Mouse (Mus musculus): ENCODE data around the gene Fbxo45. TPM values are rescaled to one million over a fixed set of nuclear protein-coding genes. Genes with fewer than 3 reads are reported as not detected.
"Not testable (repeated sequence)": the region's sequence is repeated elsewhere in the genome, so short reads cannot be mapped to it uniquely, and the experiment has no call there.

Gene Fbxo45
- polyA plus RNA-seq, 1 experiment from 2014 or later, result 23.9 TPM

GRCm38 (mm10) chr16:32275041-32275440 lies 28.1 kb upstream of the Fbxo45 start:
- Histone ChIP-seq H3K36me3 (ENCODE audit: insufficient read depth) (peaks cover 5% of the 10 kb centered on the region), H3K9ac (no peak overlapping the region), H3K4me1 (ENCODE audit: insufficient read depth) (no peaks in the 10 kb centered on the region), H3K27ac (ENCODE audit: low read depth) (no peak overlapping the region), H3K4me3 (ENCODE audit: low read depth, low read length) (no peak overlapping the region), H3K4me2 (no peak overlapping the region), H3K9me3 (ENCODE audit: low read depth, low read length) (peaks cover 1% of the 10 kb centered on the region; the same call in 1 of the 2 replicates), H3K27me3 (ENCODE audit: insufficient read depth, low read length) (no peaks in the 10 kb centered on the region)
- 82% methylated on average over 6 of the region's 6 CpGs for WGBS
- no peak for TF ChIP-seq CTCF (IDR thresholded peaks at IDR 0.05; ENCODE audit: low read depth)
- ATAC-seq (ENCODE audit: insufficient read depth) (no peak), DNase-seq (no peak)

- Histone ChIP-seq H3K9ac (no peak overlapping the region), H3K27me3 (ENCODE audit: insufficient read depth, low read length) (no peaks in the 10 kb centered on the region), H3K4me3 (ENCODE audit: low read depth, low read length) (no peak overlapping the region), H3K4me1 (ENCODE audit: insufficient read depth) (no peaks in the 10 kb centered on the region), H3K9me3 (ENCODE audit: low read depth, low read length) (no peaks in the 10 kb centered on the region), H3K36me3 (ENCODE audit: insufficient read depth) (no peaks in the 10 kb centered on the region), H3K27ac (ENCODE audit: low read depth) (no peak overlapping the region), H3K4me2 (no peak overlapping the region)
- DNase-seq (peak; percentile 13), ATAC-seq (ENCODE audit: insufficient read depth) (no peak)
- WGBS, result 49% methylated on average over 9 of the region's 9 CpGs
- TF ChIP-seq CTCF (IDR thresholded peaks at IDR 0.05; ENCODE audit: low read depth), result peak; percentile 62
These were observed 26.4 kb upstream of the Fbxo45 start for GRCm38 (mm10) chr16:32273338-32273737.

- Histone ChIP-seq H3K36me3 (ENCODE audit: insufficient read depth) (no peaks in the 10 kb centered on the region), H3K4me2 (no peak within 1 kb of the TSS), H3K27me3 (ENCODE audit: insufficient read depth, low read length) (no peaks in the 10 kb centered on the region), H3K9ac (no peak within 1 kb of the TSS), H3K9me3 (ENCODE audit: low read depth, low read length) (no peaks in the 10 kb centered on the region), H3K4me1 (ENCODE audit: insufficient read depth) (no peaks in the 10 kb centered on the region), H3K4me3 (ENCODE audit: low read depth, low read length) (no peak within 1 kb of the TSS), H3K27ac (ENCODE audit: low read depth) (no peak within 1 kb of the TSS)
- no peak for TF ChIP-seq CTCF (IDR thresholded peaks at IDR 0.05; ENCODE audit: low read depth)
- no peak for ATAC-seq (ENCODE audit: insufficient read depth)
- no peak for DNase-seq
- WGBS, result 81% methylated on average over 11 of the region's 11 CpGs
These were observed 24.3 kb upstream of the Fbxo45 start, which contains the start of gene Smco1 for GRCm38 (mm10) chr16:32271291-32271690. Gene Smco1 (plus strand): TSS chr16:32271468.

GRCm38 (mm10) chr16:32264225-32264624 lies 17.3 kb upstream of the Fbxo45 start:
- peak; percentile 49 for DNase-seq
- ATAC-seq (ENCODE audit: insufficient read depth); H3K36me3 ChIP-seq (ENCODE audit: insufficient read depth); H3K9ac ChIP-seq; H3K27ac ChIP-seq (ENCODE audit: low read depth); H3K4me2 ChIP-seq; H3K27me3 ChIP-seq (ENCODE audit: insufficient read depth, low read length); H3K9me3 ChIP-seq (ENCODE audit: low read depth, low read length); H3K4me3 ChIP-seq (ENCODE audit: low read depth, low read length); H3K4me1 ChIP-seq (ENCODE audit: insufficient read depth): not testable (repeated sequence)
- peak; percentile 38; the same call in 1 of the 2 replicates for TF ChIP-seq CTCF (IDR thresholded peaks at IDR 0.05; ENCODE audit: low read depth)
- 91% methylated on average over 2 of the region's 2 CpGs for WGBS

- H3K36me3 ChIP-seq (ENCODE audit: insufficient read depth), result no peaks in the 10 kb centered on the region
- H3K9me3 ChIP-seq (ENCODE audit: low read depth, low read length), result no peaks in the 10 kb centered on the region
- WGBS, result under 1% methylated on average over 39 of the region's 41 CpGs
- peak overlapping the region; percentile 95 for H3K27ac ChIP-seq (ENCODE audit: low read depth)
- H3K27me3 ChIP-seq (ENCODE audit: insufficient read depth, low read length), result no peaks in the 10 kb centered on the region
- H3K4me2 ChIP-seq, result peak overlapping the region; percentile 67
- H3K4me3 ChIP-seq (ENCODE audit: low read depth, low read length), result peak overlapping the region; percentile 83
- DNase-seq (peak; percentile 57), ATAC-seq (ENCODE audit: insufficient read depth) (no peak; the same call in 1 of the 2 replicates)
- no peak for TF ChIP-seq CTCF (IDR thresholded peaks at IDR 0.05; ENCODE audit: low read depth)
- H3K4me1 ChIP-seq (ENCODE audit: insufficient read depth), result peaks cover 8% of the 10 kb centered on the region; the same call in 1 of the 2 replicates
- H3K9ac ChIP-seq, result peak overlapping the region; percentile 87
These were observed 587 bp downstream of the Fbxo45 start for GRCm38 (mm10) chr16:32246351-32246791.

GRCm38 (mm10) chr16:32243901-32244300 lies 3.1 kb downstream of the Fbxo45 start:
- H3K4me3 ChIP-seq (ENCODE audit: low read depth, low read length), result no peak overlapping the region
- H3K27me3 ChIP-seq (ENCODE audit: insufficient read depth, low read length), result no peaks in the 10 kb centered on the region
- no peak overlapping the region for H3K27ac ChIP-seq (ENCODE audit: low read depth)
- ATAC-seq (ENCODE audit: insufficient read depth) (no peak), DNase-seq (no peak)
- 91% methylated on average over 3 of the region's 3 CpGs for WGBS
- peaks cover 8% of the 10 kb centered on the region; the same call in 1 of the 2 replicates for H3K4me1 ChIP-seq (ENCODE audit: insufficient read depth)
- no peak overlapping the region for H3K4me2 ChIP-seq
- no peak overlapping the region for H3K9ac ChIP-seq
- no peaks in the 10 kb centered on the region for H3K9me3 ChIP-seq (ENCODE audit: low read depth, low read length)
- TF ChIP-seq CTCF (IDR thresholded peaks at IDR 0.05; ENCODE audit: low read depth), result no peak
- H3K36me3 ChIP-seq (ENCODE audit: insufficient read depth), result no peaks in the 10 kb centered on the region

- no peak overlapping the region for H3K4me3 ChIP-seq (ENCODE audit: low read depth, low read length)
- no peaks in the 10 kb centered on the region for H3K4me1 ChIP-seq (ENCODE audit: insufficient read depth)
- no peak overlapping the region for H3K27ac ChIP-seq (ENCODE audit: low read depth)
- ATAC-seq (ENCODE audit: insufficient read depth), result no peak
- no peak overlapping the region for H3K9ac ChIP-seq
- no peaks in the 10 kb centered on the region for H3K9me3 ChIP-seq (ENCODE audit: low read depth, low read length)
- H3K27me3 ChIP-seq (ENCODE audit: insufficient read depth, low read length), result no peaks in the 10 kb centered on the region
- no peak overlapping the region for H3K4me2 ChIP-seq
- H3K36me3 ChIP-seq (ENCODE audit: insufficient read depth), result peaks cover 16% of the 10 kb centered on the region
- WGBS, result 84% methylated on average over 2 of the region's 2 CpGs
- no peak for DNase-seq
- no peak for TF ChIP-seq CTCF (IDR thresholded peaks at IDR 0.05; ENCODE audit: low read depth)
These were observed 7.3 kb downstream of the Fbxo45 start for GRCm38 (mm10) chr16:32239428-32240312.
